Mouse (Mus musculus): ENCODE measurements around the gene Ubp1. TPM values are rescaled to one million over a fixed set of nuclear protein-coding genes. Genes with fewer than 3 reads are reported as not detected.
A peak's percentile ranks its signal among the peaks of the same experiment; 100 is the strongest.

The Ubp1 gene
- polyA plus RNA-seq, 1 experiment from 2014 or later = 14.7 TPM

DNA sequence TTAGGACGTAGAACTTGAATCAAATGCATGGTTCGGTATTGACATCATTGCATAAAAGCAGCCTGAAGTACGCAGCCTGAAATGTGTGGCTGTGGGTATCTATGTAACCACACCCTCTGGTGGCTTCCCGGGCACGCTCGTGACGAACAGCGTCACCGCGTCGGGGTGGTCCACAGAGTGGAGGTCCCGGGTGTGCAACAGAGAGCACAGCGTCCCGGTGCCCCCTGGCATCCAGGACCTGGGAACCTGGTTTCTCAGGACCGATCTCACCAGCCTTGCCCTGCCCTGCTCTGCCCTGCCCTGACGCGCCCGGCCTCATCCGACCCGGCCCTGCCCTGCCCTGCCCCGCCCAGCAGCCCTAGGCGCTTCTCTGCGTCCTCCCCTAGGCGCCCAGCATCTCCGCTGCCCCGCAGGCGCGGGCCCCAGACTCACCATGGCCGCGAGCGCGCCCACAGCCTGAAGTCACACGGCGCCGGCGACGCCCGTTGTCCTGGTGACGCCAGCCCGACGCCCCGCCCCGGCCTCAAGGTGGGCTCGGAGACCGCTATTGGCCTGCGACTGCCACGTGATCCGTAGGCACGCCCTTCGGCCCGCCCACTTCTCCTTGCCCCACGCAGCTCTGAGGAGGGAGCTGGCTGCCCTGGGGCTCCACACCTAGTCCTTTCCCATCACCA is 95.7 kb downstream of the Ubp1 start:
- no peaks in the 10 kb centered on the region for H3K4me1 ChIP-seq (replicated peaks; ENCODE audit: control insufficient read depth, insufficient read depth, low read length)
- peaks cover 8% of the 10 kb centered on the region; the same call in 1 of the 2 replicates for H3K27me3 ChIP-seq (replicated peaks; ENCODE audit: control insufficient read depth, insufficient read depth, low read length)
- 0 out of 2 replicates have a peak, but pooled peaks have one; percentile 10 for TF ChIP-seq CTCF (IDR thresholded peaks at IDR 0.05; ENCODE audit: low read depth)
- no peak overlapping the region for H3K27ac ChIP-seq (ENCODE audit: low read depth, low read length)
- ATAC-seq = peak; percentile 84
- peak overlapping the region; percentile 47 for H3K4me3 ChIP-seq (ENCODE audit: low read depth, low read length)
- no peaks in the 10 kb centered on the region for H3K36me3 ChIP-seq (ENCODE audit: control insufficient read depth, insufficient read depth)
- H3K9me3 ChIP-seq (ENCODE audit: control insufficient read depth) = no peaks in the 10 kb centered on the region
- H3K4me2 ChIP-seq (replicated peaks; ENCODE audit: low read depth) = peak overlapping the region; percentile 88
- WGBS = 0% methylated on average over 51 of the region's 52 CpGs
- H3K9ac ChIP-seq (ENCODE audit: low read depth, low read length) = 0 out of 2 replicates have a peak overlapping the region, but pooled peaks have one; percentile 8

Other genes with a start within 250 kb of the Ubp1 start
- gene Pdcd6ip, start 222.7 kb upstream of the Ubp1 start, polyA plus RNA-seq (2015; fragmentation: Nextera tagmentation; extraction: Ambion mirVana) = 100 and 101 TPM in 2 replicates
- 7.2 and 9.0 TPM in 2 replicates for gene Clasp2, start 189.5 kb upstream of the Ubp1 start, polyA plus RNA-seq (2015; fragmentation: Nextera tagmentation; extraction: Ambion mirVana)
- 1.1 and 1.5 TPM in 2 replicates for gene Fbxl2, start 115.3 kb downstream of the Ubp1 start, polyA plus RNA-seq (2015; fragmentation: Nextera tagmentation; extraction: Ambion mirVana)
- 0.22 and 0.43 TPM in 2 replicates for gene Susd5, start 126.2 kb downstream of the Ubp1 start, polyA plus RNA-seq (2015; fragmentation: Nextera tagmentation; extraction: Ambion mirVana)

All from intestine, postnatal 0 days (tissue).